Mouse (Mus musculus): ENCODE measurements around the gene Gcnt1. TPM values are rescaled to one million over a fixed set of nuclear protein-coding genes. Genes with fewer than 3 reads are reported as not detected.

Gene Gcnt1
- total RNA-seq, 4 experiments from 2014 or later = 3.4 to 7.7 (median 4.9) TPM

Other genes with a start within 250 kb of the Gcnt1 start
- 10 to 100 TPM; 61.7 to 77.9 (median 67.9) TPM for gene Rfk, start 21.2 kb upstream of the Gcnt1 start, total RNA-seq (2022)

All from layer of hippocampus, adult 8-10 months (tissue).